Mouse (Mus musculus) cerebellum, adult 2 months (tissue): Measurements from ENCODE around the gene Psmb3.

Source experiments
- CTCF ChIP-seq: fragments of 200-500 bp; IDR thresholded peaks from 2 replicates; pipeline ENCODE4 v1.5.1; 2011; ENCODE audit warnings: low read depth, mild to moderate bottlenecking, control low read depth, low read length, moderate library complexity, borderline replicate concordance; ENCODE audit not compliant: insufficient read depth
- POLR2A ChIP-seq: fragments of 200-500 bp; IDR thresholded peaks from 2 replicates; pipeline ENCODE4 v1.6.1; 2011; ENCODE audit warnings: low read length, control low read depth, borderline replicate concordance; ENCODE audit not compliant: insufficient read depth

- TF ChIP-seq CTCF (no peak), POLR2A (no peak)
These were observed 37.0 kb downstream of the Psmb3 start for GRCm38 (mm10) chr11:97740190-97740589.
